Mouse (Mus musculus) left cerebral cortex, adult 8-10 months (tissue): ENCODE results near the gene Alox12b. TPM values are rescaled to one million over a fixed set of nuclear protein-coding genes. Genes with fewer than 3 reads are reported as not detected.

ENCODE experiments used
- DNase-seq, 2 experiments: peaks; one replicate each; pipeline ENCODE4 v3.0.0; 2022; ENCODE audit warnings: low spot score in 2 of 2
- total RNA-seq, 4 experiments: library from RNA; stranded (reverse); gene quantifications; 2 replicates each; pipeline ENCODE4 v1.2.4; 2022

The Alox12b gene
- total RNA-seq, 4 experiments from 2014 or later, result 5.7 to 8.9 (median 7.7) TPM

- DNase-seq, result peak; percentile 86 to 97
These were observed 33.6 kb upstream of the Alox12b start for GRCm38 (mm10) chr11:69123056-69123692.

GRCm38 (mm10) chr11:69123693-69124497, 32.9 kb upstream of the Alox12b start:
- peak; percentile 82 to 97 for DNase-seq

GRCm38 (mm10) chr11:69124498-69124847, 32.3 kb upstream of the Alox12b start:
- no peak for DNase-seq

- DNase-seq, result peak; percentile 74 to 80
These were observed 31.5 kb upstream of the Alox12b start for GRCm38 (mm10) chr11:69125041-69125851.

GRCm38 (mm10) chr11:69125852-69125918, 31.1 kb upstream of the Alox12b start, which contains the start of gene Aloxe3:
Gene Aloxe3, plus strand, starts transcription at chr11:69125896.
- DNase-seq, result no peak

- DNase-seq, result no peak
These were observed 30.7 kb upstream of the Alox12b start for GRCm38 (mm10) chr11:69125919-69126705.

GRCm38 (mm10) chr11:69126706-69127095, 30.1 kb upstream of the Alox12b start:
- no peak for DNase-seq

- no peak for DNase-seq
These were observed 28.2 kb upstream of the Alox12b start for GRCm38 (mm10) chr11:69128426-69129122.

- no peak for DNase-seq
These were observed 23.2 kb upstream of the Alox12b start for GRCm38 (mm10) chr11:69133566-69133922.

GRCm38 (mm10) chr11:69133923-69134621, 22.7 kb upstream of the Alox12b start:
- peak; percentile 73 to 89 for DNase-seq

GRCm38 (mm10) chr11:69134622-69134968, 22.2 kb upstream of the Alox12b start:
- DNase-seq, result no peak

GRCm38 (mm10) chr11:69135361-69135760, 21.4 kb upstream of the Alox12b start:
- DNase-seq, result no peak

- DNase-seq, result no peak
These were observed 9.2 kb upstream of the Alox12b start for GRCm38 (mm10) chr11:69147546-69147945.

GRCm38 (mm10) chr11:69148451-69148960, 8.3 kb upstream of the Alox12b start:
- no peak for DNase-seq

- DNase-seq, result no peak
These were observed 7.1 kb upstream of the Alox12b start for GRCm38 (mm10) chr11:69149728-69150127.

- DNase-seq, result peak in 1 of 2 experiments; percentile 42
These were observed 6.3 kb upstream of the Alox12b start for GRCm38 (mm10) chr11:69150444-69150843.

- DNase-seq, result no peak
These were observed 5.8 kb upstream of the Alox12b start for GRCm38 (mm10) chr11:69151004-69151403.

GRCm38 (mm10) chr11:69153831-69154230, 3.0 kb upstream of the Alox12b start:
- DNase-seq, result no peak

- DNase-seq, result no peak
These were observed 1.4 kb upstream of the Alox12b start for GRCm38 (mm10) chr11:69155351-69155750.

- peak in 1 of 2 experiments; percentile 71 for DNase-seq
These were observed 12.5 kb downstream of the Alox12b start for GRCm38 (mm10) chr11:69169313-69169712.
